Mouse (Mus musculus): ENCODE measurements around the gene Bpifb5.
"Not testable (repeated sequence)": the region's sequence is repeated elsewhere in the genome, so short reads cannot be mapped to it uniquely, and the experiment has no call there.

Bpifb5 gene

GRCm38 (mm10) chr2:154240771-154241170 lies 17.2 kb downstream of the Bpifb5 start:
- DNase-seq (ENCODE audit: low read depth, low spot score) = no peak

- not testable (repeated sequence) for DNase-seq (ENCODE audit: low read depth, low spot score)
Measured at GRCm38 (mm10) chr2:154242726-154243125, 19.2 kb downstream of the Bpifb5 start.

- no peak for DNase-seq (ENCODE audit: low read depth, low spot score)
Measured at GRCm38 (mm10) chr2:154243356-154244036, 20.0 kb downstream of the Bpifb5 start.

GRCm38 (mm10) chr2:154245322-154245721 lies 21.8 kb downstream of the Bpifb5 start:
- DNase-seq (ENCODE audit: low read depth, low spot score) = no peak

GRCm38 (mm10) chr2:154255254-154255653 lies 31.7 kb downstream of the Bpifb5 start:
- not testable (repeated sequence) for DNase-seq (ENCODE audit: low read depth, low spot score)

GRCm38 (mm10) chr2:154255770-154256169 lies 32.2 kb downstream of the Bpifb5 start:
- no peak for DNase-seq (ENCODE audit: low read depth, low spot score)

GRCm38 (mm10) chr2:154257554-154257953 lies 34.0 kb downstream of the Bpifb5 start, which contains the start of gene Bpifb9a:
Bpifb9a (plus strand) TSS chr2:154257854.
- not testable (repeated sequence) for DNase-seq (ENCODE audit: low read depth, low spot score)

GRCm38 (mm10) chr2:154264397-154264796 lies 40.9 kb downstream of the Bpifb5 start:
- not testable (repeated sequence) for DNase-seq (ENCODE audit: low read depth, low spot score)

Data from mesoderm, embryonic 11.5 days (tissue).